Mouse (Mus musculus) forebrain, embryonic 14.5 days (tissue): ENCODE results near the gene Stum. TPM values are rescaled to one million over a fixed set of nuclear protein-coding genes. Genes with fewer than 3 reads are reported as not detected.
A peak's percentile ranks its signal among the peaks of the same experiment; 100 is the strongest.

Experiments used
- ATAC-seq: fragments of 200-750 bp; cut with Nextera tagmentation; 2 replicates; pipeline ENCODE4 v1.8.0; 2017; ENCODE audit warnings: mild to moderate bottlenecking, moderate library complexity
- DNase-seq: peaks from one replicate; pipeline ENCODE4 v3.0.0-alpha.2; 2015; ENCODE audit warnings: low spot score
- H3K27ac ChIP-seq: fragments of 300-500 bp; sonication (generic); 2 replicates; pipeline ENCODE4 v1.5.1; 2014; ENCODE audit warnings: low read depth, mild to moderate bottlenecking, control low read depth, low read length, moderate library complexity
- H3K27me3 ChIP-seq: fragments of 300-500 bp; sonication (generic); replicated peaks from 2 replicates; pipeline ENCODE4 v1.6.1; 2014; ENCODE audit warnings: low read length, control low read depth, mixed read lengths; ENCODE audit not compliant: control insufficient read depth, insufficient read depth
- H3K36me3 ChIP-seq: fragments of 300-500 bp; sonication (generic); 2 replicates; pipeline ENCODE4 v1.6.1; 2014; ENCODE audit warnings: low read length, control low read depth; ENCODE audit not compliant: control insufficient read depth, insufficient read depth
- H3K4me1 ChIP-seq: fragments of 300-500 bp; sonication (generic); 2 replicates; pipeline ENCODE4 v1.6.1; 2014; ENCODE audit warnings: antibody characterized with exemption, low read length, control low read depth; ENCODE audit not compliant: control insufficient read depth, insufficient read depth
- H3K4me2 ChIP-seq: fragments of 300-500 bp; sonication (generic); 2 replicates; pipeline ENCODE4 v1.6.1; 2014; ENCODE audit warnings: mild to moderate bottlenecking, control low read depth, low read length
- H3K4me3 ChIP-seq: fragments of 300-500 bp; sonication (generic); 2 replicates; pipeline ENCODE4 v1.5.1; 2014; ENCODE audit warnings: low read depth, low read length, control low read depth
- H3K9ac ChIP-seq: fragments of 300-500 bp; sonication (generic); 2 replicates; pipeline ENCODE4 v1.6.1; 2014; ENCODE audit warnings: mild to moderate bottlenecking, low read length, control low read depth, moderate library complexity
- H3K9me3 ChIP-seq: fragments of 300-500 bp; sonication (generic); replicated peaks from 2 replicates; pipeline ENCODE4 v1.6.1; 2016; ENCODE audit warnings: low read length, control low read depth, mixed read lengths; ENCODE audit not compliant: control insufficient read depth
- WGBS: fragments of 180-500 bp; shearing (Covaris S2); extraction: QIAGEN DNeasy Blood & Tissue Kit; methylation state at CpG from one replicate; pipeline ENCODE4 v1.1.7; 2014; 5-methylcytosine and 5-hydroxymethylcytosine counted together
- polyA plus RNA-seq: library from polyadenylated mRNA; unstranded; fragments of >200 nt; fragmentation: Nextera tagmentation; extraction: Ambion mirVana; gene quantifications from 2 replicates; pipeline ENCODE4 v1.2.1, GENCODE M21; 2014

Gene Stum
- polyA plus RNA-seq, 1 experiment from 2014 or later: 3.2 TPM

- 85% methylated on average over 5 of the region's 5 CpGs for WGBS
- H3K9me3 ChIP-seq: no peaks in the 10 kb centered on the region
- H3K4me3 ChIP-seq: no peak overlapping the region
- H3K27me3 ChIP-seq: no peaks in the 10 kb centered on the region
- no peak overlapping the region for H3K4me2 ChIP-seq
- no peak overlapping the region for H3K27ac ChIP-seq
- H3K4me1 ChIP-seq: no peaks in the 10 kb centered on the region
- no peaks in the 10 kb centered on the region for H3K36me3 ChIP-seq
- H3K9ac ChIP-seq: no peak overlapping the region
- DNase-seq (no peak), ATAC-seq (no peak)
Measured at GRCm38 (mm10) chr1:180409771-180410170, 73.5 kb downstream of the Stum start.

DNA sequence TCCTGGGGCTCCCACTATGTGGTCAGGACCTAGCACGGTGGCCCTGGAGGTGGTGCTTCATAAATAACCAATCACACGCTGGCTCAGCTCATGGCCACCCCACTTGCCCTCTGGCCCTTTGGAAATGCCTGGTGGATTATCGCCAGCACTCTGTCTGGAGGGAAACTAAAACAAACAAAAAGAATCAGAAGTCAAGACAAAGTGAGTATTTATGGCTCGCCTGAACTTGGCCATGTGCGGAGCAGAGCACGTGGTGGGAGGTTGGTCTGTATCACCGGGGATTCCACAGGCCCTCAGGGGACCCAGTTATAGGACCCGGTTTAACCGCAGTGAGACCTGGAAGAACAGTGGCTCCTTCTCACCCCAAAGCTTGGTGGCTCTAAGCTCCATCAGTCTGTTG, 74.5 kb downstream of the Stum start:
- H3K4me2 ChIP-seq: no peak overlapping the region

DNA sequence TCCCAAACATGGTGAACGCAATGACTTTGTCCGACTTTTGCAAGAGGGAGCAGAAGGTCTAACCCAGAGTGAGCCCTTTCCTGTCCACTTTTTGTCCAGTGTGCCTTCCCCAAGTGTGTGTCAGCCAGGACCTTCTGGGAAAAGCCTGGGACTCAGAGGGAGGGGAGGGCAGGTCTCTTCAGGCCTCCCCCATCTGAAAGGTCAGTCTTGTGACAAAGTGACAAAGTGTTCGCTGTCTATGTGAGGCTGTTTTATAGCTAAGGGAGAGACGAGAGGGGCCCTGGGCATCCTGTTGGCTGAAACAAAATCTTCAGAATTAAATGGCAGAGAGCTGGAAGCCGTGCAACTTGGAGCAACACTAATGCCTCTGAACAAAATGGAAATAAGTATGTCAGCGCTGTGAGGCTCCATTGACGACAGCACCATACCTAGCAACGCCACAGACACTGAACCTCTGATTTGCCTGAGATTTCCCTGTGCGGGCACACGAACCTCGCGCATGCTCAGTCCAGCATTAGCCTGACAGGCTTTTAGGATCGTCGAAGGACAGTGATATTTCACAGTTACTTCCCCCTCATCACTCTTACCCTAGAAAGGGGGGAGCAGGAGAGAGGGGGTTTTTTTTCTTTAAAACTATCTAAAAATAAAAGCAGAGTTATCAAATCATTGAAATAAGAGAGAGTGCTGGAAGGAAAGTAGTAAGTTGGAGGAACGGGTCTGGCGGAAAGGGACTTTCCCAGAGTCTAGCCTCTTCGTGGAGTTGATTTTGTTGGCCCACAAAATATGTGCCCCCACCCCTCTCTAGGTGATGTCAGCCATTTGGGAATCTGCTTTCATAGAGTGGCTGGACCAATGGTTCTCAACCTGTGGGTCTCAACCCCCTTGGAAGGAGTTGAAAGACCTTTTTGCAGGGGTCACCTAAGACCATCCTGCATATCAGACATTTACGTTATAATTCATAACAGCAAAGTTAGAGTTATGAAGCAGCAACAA, 75.3 kb downstream of the Stum start:
- no peaks in the 10 kb centered on the region for H3K27me3 ChIP-seq
- no peaks in the 10 kb centered on the region for H3K4me1 ChIP-seq
- H3K27ac ChIP-seq: no peak overlapping the region
- DNase-seq (no peak), ATAC-seq (no peak)
- H3K9ac ChIP-seq: no peak overlapping the region
- no peaks in the 10 kb centered on the region for H3K9me3 ChIP-seq
- no peaks in the 10 kb centered on the region for H3K36me3 ChIP-seq
- H3K4me3 ChIP-seq: no peak overlapping the region
- no peak overlapping the region for H3K4me2 ChIP-seq
- 84% methylated on average over 18 of the region's 18 CpGs for WGBS

More for the DNA sequence above, 74.5 kb downstream of the Stum start:
- WGBS: 74% methylated on average over 9 of the region's 9 CpGs
- no peaks in the 10 kb centered on the region for H3K36me3 ChIP-seq
- no peaks in the 10 kb centered on the region for H3K27me3 ChIP-seq
- H3K9me3 ChIP-seq: no peaks in the 10 kb centered on the region
- no peaks in the 10 kb centered on the region for H3K4me1 ChIP-seq
- no peak overlapping the region for H3K27ac ChIP-seq
- DNase-seq (no peak), ATAC-seq (no peak)
- H3K9ac ChIP-seq: no peak overlapping the region
- H3K4me3 ChIP-seq: no peak overlapping the region

DNA sequence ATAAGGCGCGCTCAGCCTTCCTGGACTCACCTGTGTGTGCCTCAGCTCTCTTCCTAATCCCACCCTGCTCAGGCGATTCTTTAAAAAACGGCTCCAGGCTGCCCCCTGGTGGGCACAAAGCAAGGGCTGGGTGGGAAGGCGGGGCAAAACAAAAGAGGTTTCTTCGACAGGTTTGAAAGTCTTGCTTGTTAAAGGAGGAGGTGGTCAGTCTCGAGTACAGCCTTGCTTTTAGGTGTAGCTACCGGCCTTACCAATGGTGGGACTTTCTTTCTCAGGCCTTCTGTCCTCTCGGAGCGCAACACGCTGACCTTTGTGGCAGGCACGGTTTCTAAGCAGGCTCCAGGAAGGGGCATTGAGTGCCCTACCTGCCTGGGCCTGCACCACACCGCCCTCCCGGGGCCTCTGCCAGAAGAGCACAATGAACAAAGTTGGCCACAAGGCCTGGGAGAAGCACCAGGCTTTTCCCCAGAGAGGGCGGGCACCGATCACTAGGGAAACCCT, 76.1 kb downstream of the Stum start:
- Histone ChIP-seq H3K27ac (no peak overlapping the region), H3K36me3 (no peaks in the 10 kb centered on the region), H3K4me3 (no peak overlapping the region), H3K9ac (peak overlapping the region; percentile 40; the same call in 1 of the 2 replicates), H3K4me2 (peak overlapping the region; percentile 38), H3K9me3 (no peaks in the 10 kb centered on the region), H3K27me3 (no peaks in the 10 kb centered on the region), H3K4me1 (no peaks in the 10 kb centered on the region)
- 10% methylated on average over 16 of the region's 16 CpGs for WGBS
- peak; percentile 85 for ATAC-seq
- peak; percentile 81 for DNase-seq

- 72% methylated on average over 11 of the region's 11 CpGs for WGBS
- H3K9me3 ChIP-seq: no peaks in the 10 kb centered on the region
- H3K4me3 ChIP-seq: no peak overlapping the region
- no peaks in the 10 kb centered on the region for H3K36me3 ChIP-seq
- no peak overlapping the region for H3K4me2 ChIP-seq
- DNase-seq: no peak
- no peak for ATAC-seq
- no peak overlapping the region for H3K27ac ChIP-seq
- no peaks in the 10 kb centered on the region for H3K27me3 ChIP-seq
- no peaks in the 10 kb centered on the region for H3K4me1 ChIP-seq
- no peak overlapping the region for H3K9ac ChIP-seq
Measured at GRCm38 (mm10) chr1:180406336-180407035, 76.8 kb downstream of the Stum start.

GRCm38 (mm10) chr1:180405576-180406335, 77.5 kb downstream of the Stum start:
- Histone ChIP-seq H3K4me3 (no peak overlapping the region), H3K27me3 (no peaks in the 10 kb centered on the region), H3K36me3 (no peaks in the 10 kb centered on the region), H3K9me3 (no peaks in the 10 kb centered on the region), H3K4me2 (no peak overlapping the region), H3K27ac (no peak overlapping the region), H3K4me1 (no peaks in the 10 kb centered on the region), H3K9ac (no peak overlapping the region)
- WGBS: 79% methylated on average over 9 of the region's 9 CpGs
- ATAC-seq: no peak
- DNase-seq: no peak

DNA sequence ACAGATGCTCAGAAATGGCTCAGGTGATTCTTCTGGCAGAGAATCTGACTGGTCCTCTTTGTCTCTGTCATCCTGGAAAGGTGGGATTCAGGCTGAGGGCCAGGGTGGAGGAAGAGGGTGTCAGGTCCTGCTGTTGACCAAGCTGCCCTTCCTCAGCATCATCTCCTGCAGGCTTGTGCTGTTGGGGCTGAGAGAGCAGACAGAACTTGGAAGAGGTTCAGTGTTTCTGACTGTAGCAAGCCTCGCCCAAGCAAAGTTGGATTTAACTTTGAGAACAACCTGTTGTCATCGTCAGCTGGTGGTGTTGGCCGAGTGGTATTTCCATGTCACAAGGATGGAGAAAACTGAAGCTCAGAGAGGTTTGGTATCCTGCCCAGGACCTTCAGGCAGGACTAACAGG, 78.6 kb downstream of the Stum start:
- Histone ChIP-seq H3K36me3 (no peaks in the 10 kb centered on the region), H3K4me2 (no peak overlapping the region), H3K27me3 (no peaks in the 10 kb centered on the region), H3K27ac (no peak overlapping the region), H3K9me3 (no peaks in the 10 kb centered on the region), H3K9ac (no peak overlapping the region), H3K4me3 (no peak overlapping the region), H3K4me1 (no peaks in the 10 kb centered on the region)
- DNase-seq: no peak
- ATAC-seq: no peak
- 93% methylated on average over 3 of the region's 3 CpGs for WGBS

- ATAC-seq (no peak), DNase-seq (no peak)
- Histone ChIP-seq H3K27me3 (no peaks in the 10 kb centered on the region), H3K9me3 (no peaks in the 10 kb centered on the region), H3K4me3 (no peak overlapping the region), H3K9ac (no peak overlapping the region), H3K4me2 (no peak overlapping the region), H3K4me1 (no peaks in the 10 kb centered on the region), H3K36me3 (no peaks in the 10 kb centered on the region), H3K27ac (peak overlapping the region; percentile 11; the same call in 1 of the 2 replicates)
- WGBS: 78% methylated on average over 30 of the region's 32 CpGs
Measured at GRCm38 (mm10) chr1:180403694-180404606, 79.4 kb downstream of the Stum start.
